Mouse (Mus musculus) liver, embryonic 14.5 days (tissue): ENCODE results near the gene Cdkn1b. TPM values are rescaled to one million over a fixed set of nuclear protein-coding genes. Genes with fewer than 3 reads are reported as not detected.
A peak's percentile ranks its signal among the peaks of the same experiment; 100 is the strongest.

ENCODE experiments used
- ATAC-seq: fragments of 200-750 bp; cut with Nextera tagmentation; 2 replicates; pipeline ENCODE4 v1.8.0; 2017; ENCODE audit warnings: moderate number of reproducible peaks, mild to moderate bottlenecking, moderate library complexity; ENCODE audit not compliant: insufficient read depth
- DNase-seq, 3 experiments: peaks; one replicate each; pipeline ENCODE4 v3.0.0-alpha.2; 2012 to 2013; ENCODE audit warnings: low read depth in 3 of 3, low spot score in 3 of 3
- H3K27ac ChIP-seq: fragments of 300-500 bp; sonication (generic); 2 replicates; pipeline ENCODE4 v1.5.1; 2014; ENCODE audit warnings: moderate library complexity, mild to moderate bottlenecking, control low read depth, inconsistent platforms
- H3K27me3 ChIP-seq: fragments of 300-500 bp; sonication (generic); 2 replicates; pipeline ENCODE4 v1.6.1; 2014; ENCODE audit warnings: mild to moderate bottlenecking, low read length, moderate library complexity; ENCODE audit not compliant: control insufficient read depth, insufficient read depth
- H3K36me3 ChIP-seq: fragments of 300-500 bp; sonication (generic); replicated peaks from 2 replicates; pipeline ENCODE4 v1.6.1; 2014; ENCODE audit warnings: low read depth; ENCODE audit not compliant: control insufficient read depth, insufficient read depth
- H3K4me1 ChIP-seq, 2 experiments: fragments of 200-500 bp in 1 of 2; fragments of 300-500 bp in 1 of 2; sonication (generic) in 1 of 2; replicated peaks; 2 replicates each; pipeline ENCODE4 v1.6.1; 2012 to 2014; ENCODE audit warnings: antibody characterized with exemption in 1 of 2, inconsistent platforms in 1 of 2, low read length in 1 of 2; ENCODE audit not compliant: control insufficient read depth in 2 of 2, insufficient read depth in 2 of 2
- H3K4me2 ChIP-seq: fragments of 300-500 bp; sonication (generic); 2 replicates; pipeline ENCODE4 v1.6.1; 2014; ENCODE audit warnings: low read depth, mild to moderate bottlenecking, control low read depth, moderate library complexity
- H3K4me3 ChIP-seq, 2 experiments: fragments of 200-500 bp in 1 of 2; fragments of 300-500 bp in 1 of 2; sonication (generic) in 1 of 2; 2 replicates each; pipeline ENCODE4 v1.5.1; 2012 to 2014; ENCODE audit warnings: low read depth in 2 of 2, low read length in 2 of 2, mild to moderate bottlenecking in 2 of 2, control low read depth in 1 of 2, inconsistent platforms in 1 of 2, moderate library complexity in 1 of 2; ENCODE audit not compliant: insufficient read depth in 1 of 2
- H3K9ac ChIP-seq: fragments of 300-500 bp; sonication (generic); replicated peaks from 2 replicates; pipeline ENCODE4 v1.6.1; 2014; ENCODE audit warnings: mild to moderate bottlenecking, control low read depth, moderate library complexity
- H3K9me3 ChIP-seq: fragments of 300-500 bp; sonication (generic); 2 replicates; pipeline ENCODE4 v1.6.1; 2016; ENCODE audit warnings: low read length, mixed read lengths; ENCODE audit not compliant: control insufficient read depth
- CTCF ChIP-seq: IDR thresholded peaks from 2 replicates; pipeline ENCODE4 v1.5.1; 2016; ENCODE audit warnings: antibody characterized with exemption, low read depth, control low read depth
- EP300 ChIP-seq: IDR thresholded peaks from 2 replicates; pipeline ENCODE4 v1.6.1; 2016; ENCODE audit warnings: antibody characterized with exemption, low read depth
- WGBS: fragments of 180-500 bp; shearing (Covaris S2); extraction: QIAGEN DNeasy Blood & Tissue Kit; methylation state at CpG from one replicate; pipeline ENCODE4 v1.1.7; 2014; ENCODE audit not compliant: insufficient replicate concordance; 5-methylcytosine and 5-hydroxymethylcytosine counted together
- polyA plus RNA-seq, 2 experiments: library from polyadenylated mRNA; depleted of rRNA in 1 of 2; stranded (reverse) in 1 of 2; unstranded in 1 of 2; fragments of >200 nt; fragmentation: Nextera tagmentation in 1 of 2; extraction: Ambion mirVana in 1 of 2; gene quantifications; 2 replicates each; pipeline versions ENCODE4 v1.2.1 to v1.2.3; 2012 to 2014

The Cdkn1b gene
- polyA plus RNA-seq, 2 experiments, result 12.2 to 12.6 TPM

GRCm38 (mm10) chr6:134951364-134951763 lies 31.2 kb downstream of the Cdkn1b start:
- H3K4me1 ChIP-seq, result peaks cover 0 to 12% of the 10 kb centered on the region in 2 experiments; a peak in 3 of 4 replicates
- H3K4me2 ChIP-seq, result no peak overlapping the region
- H3K36me3 ChIP-seq, result peaks cover 37% of the 10 kb centered on the region
- no peaks in the 10 kb centered on the region for H3K27me3 ChIP-seq
- WGBS, result 14% methylated on average over 5 of the region's 5 CpGs
- H3K4me3 ChIP-seq, result no peak overlapping the region
- no peak overlapping the region for H3K9ac ChIP-seq
- ATAC-seq, result peak; percentile 68
- TF ChIP-seq CTCF, result no peak
- 0 out of 2 replicates have a peak, but pooled peaks have one; percentile 43 for TF ChIP-seq EP300
- H3K27ac ChIP-seq, result no peak overlapping the region
- no peaks in the 10 kb centered on the region for H3K9me3 ChIP-seq
- no peak for DNase-seq

GRCm38 (mm10) chr6:134953976-134954375 lies 33.8 kb downstream of the Cdkn1b start:
- Histone ChIP-seq H3K4me2 (no peak overlapping the region), H3K36me3 (peaks cover 32% of the 10 kb centered on the region), H3K9me3 (no peaks in the 10 kb centered on the region), H3K27me3 (no peaks in the 10 kb centered on the region), H3K27ac (no peak overlapping the region), H3K4me1 (peaks cover 0 to 5% of the 10 kb centered on the region in 2 experiments; a peak in 1 of 4 replicates), H3K4me3 (no peak overlapping the region), H3K9ac (no peak overlapping the region)
- 90% methylated on average over 11 of the region's 11 CpGs for WGBS
- TF ChIP-seq CTCF (no peak), EP300 (no peak)
- DNase-seq (no peak), ATAC-seq (no peak)

GRCm38 (mm10) chr6:134956388-134956787 lies 36.2 kb downstream of the Cdkn1b start:
- ATAC-seq (peak; percentile 52; the same call in 1 of the 2 replicates), DNase-seq (peak in 1 of 3 experiments; percentile 17)
- TF ChIP-seq EP300 (no peak), CTCF (peak; percentile 66)
- Histone ChIP-seq H3K27ac (no peak overlapping the region), H3K9ac (no peak overlapping the region), H3K36me3 (peaks cover 20% of the 10 kb centered on the region), H3K9me3 (no peaks in the 10 kb centered on the region), H3K27me3 (no peaks in the 10 kb centered on the region), H3K4me2 (no peak overlapping the region), H3K4me3 (no peak overlapping the region), H3K4me1 (no peaks in the 10 kb centered on the region)
- WGBS, result 72% methylated on average over 4 of the region's 4 CpGs

GRCm38 (mm10) chr6:134961286-134961685 lies 41.1 kb downstream of the Cdkn1b start:
- ATAC-seq, result no peak
- no peaks in the 10 kb centered on the region; the same call in 1 of the 2 replicates for H3K36me3 ChIP-seq
- WGBS, result 61% methylated on average over 5 of the region's 5 CpGs
- no peak overlapping the region for H3K9ac ChIP-seq
- no peak for DNase-seq
- no peaks in the 10 kb centered on the region for H3K4me1 ChIP-seq
- H3K9me3 ChIP-seq, result no peaks in the 10 kb centered on the region
- no peak for TF ChIP-seq CTCF
- no peak for TF ChIP-seq EP300
- H3K4me3 ChIP-seq, result no peak overlapping the region
- no peaks in the 10 kb centered on the region for H3K27me3 ChIP-seq
- no peak overlapping the region for H3K4me2 ChIP-seq
- no peak overlapping the region for H3K27ac ChIP-seq

- DNase-seq, result no peak
- no peak overlapping the region for H3K9ac ChIP-seq
- H3K4me1 ChIP-seq, result no peaks in the 10 kb centered on the region
- H3K4me2 ChIP-seq, result no peak overlapping the region
- no peaks in the 10 kb centered on the region for H3K36me3 ChIP-seq
- no peak overlapping the region for H3K27ac ChIP-seq
- H3K27me3 ChIP-seq, result no peaks in the 10 kb centered on the region
- no peak overlapping the region for H3K4me3 ChIP-seq
- WGBS, result 55% methylated on average over 9 of the region's 9 CpGs
- TF ChIP-seq EP300 (no peak), CTCF (no peak)
- no peak for ATAC-seq
- H3K9me3 ChIP-seq, result no peaks in the 10 kb centered on the region
Observed at GRCm38 (mm10) chr6:134961858-134962517, 41.8 kb downstream of the Cdkn1b start.
